Mouse (Mus musculus) C2C12 (cell line): ENCODE data around the gene Erg. TPM values are rescaled to one million over a fixed set of nuclear protein-coding genes. Genes with fewer than 3 reads are reported as not detected.

Source experiments
- H3K27me3 ChIP-seq: one replicate; pipeline ENCODE4 v1.6.1; 2011; ENCODE audit not compliant: control insufficient read depth, insufficient read depth, insufficient read length
- H3K36me3 ChIP-seq: one replicate; pipeline ENCODE4 v1.6.1; 2011; ENCODE audit not compliant: control insufficient read depth, insufficient read depth
- H3K4me3 ChIP-seq: one replicate; pipeline ENCODE4 v1.5.1; 2011; ENCODE audit warnings: mild to moderate bottlenecking, control low read depth; ENCODE audit not compliant: poor library complexity, insufficient read depth, severe bottlenecking
- H3K79me2 ChIP-seq: one replicate; pipeline ENCODE4 v1.6.1; 2011; ENCODE audit not compliant: control insufficient read depth, insufficient read depth
- H3K79me3 ChIP-seq: one replicate; pipeline ENCODE4 v1.6.1; 2011; ENCODE audit warnings: low read depth, control low read depth
- H3ac ChIP-seq: one replicate; pipeline ENCODE3; 2011; ENCODE audit warnings: low read depth; ENCODE audit not compliant: control insufficient read depth, insufficient read length
- CEBPB ChIP-seq: IDR thresholded peaks from one replicate; pipeline ENCODE4 v1.6.1; 2011; ENCODE audit warnings: low read depth, mild to moderate bottlenecking, control low read depth, moderate library complexity
- CTCF ChIP-seq: IDR thresholded peaks from one replicate; pipeline ENCODE4 v1.5.1; 2011; ENCODE audit not compliant: control insufficient read depth, insufficient read depth, insufficient read length
- FOSL1 ChIP-seq: IDR thresholded peaks from one replicate; pipeline ENCODE4 v1.8.0; 2011; ENCODE audit warnings: mild to moderate bottlenecking, low read length; ENCODE audit not compliant: poor library complexity, insufficient read depth, severe bottlenecking
- MAX ChIP-seq: IDR thresholded peaks from one replicate; pipeline ENCODE4 v1.6.1; 2011; ENCODE audit warnings: mild to moderate bottlenecking, control low read depth
- MYOD1 ChIP-seq: IDR thresholded peaks from one replicate; pipeline ENCODE4 v1.6.1; 2011; ENCODE audit warnings: low read depth; ENCODE audit not compliant: control insufficient read depth, insufficient read length
- MYOG ChIP-seq: IDR thresholded peaks from one replicate; pipeline ENCODE4 v1.6.1; 2011; ENCODE audit not compliant: control insufficient read depth, insufficient read length; ENCODE audit errors: extremely low read depth
- USF1 ChIP-seq: IDR thresholded peaks from one replicate; pipeline ENCODE4 v1.6.1; 2011; ENCODE audit warnings: low read depth, mild to moderate bottlenecking, control low read depth, moderate library complexity
- polyA plus RNA-seq: library from polyadenylated mRNA; unstranded; fragments of >200 nt; fragmentation: generic; extraction: Trizol; gene quantifications from one replicate; pipeline ENCODE4 v1.2.1, GENCODE M21; 2012; ENCODE audit warnings: missing spikeins

Gene Erg
- polyA plus RNA-seq, 1 experiment: 0.05 TPM

GRCm38 (mm10) chr16:95440334-95440733, 146.1 kb downstream of the Erg start:
- no peaks in the 10 kb centered on the region for H3K79me3 ChIP-seq
- H3K36me3 ChIP-seq: no peaks in the 10 kb centered on the region
- H3K79me2 ChIP-seq: no peaks in the 10 kb centered on the region
- no peaks in the 10 kb centered on the region for H3K27me3 ChIP-seq
- H3K4me3 ChIP-seq: no peak overlapping the region
- no peak overlapping the region for H3ac ChIP-seq
- TF ChIP-seq MYOD1 (no peak), MYOG (no peak), CTCF (no peak), FOSL1 (no peak), USF1 (no peak), CEBPB (no peak)

- Histone ChIP-seq H3K36me3 (no peaks in the 10 kb centered on the region), H3K79me3 (no peaks in the 10 kb centered on the region), H3K4me3 (no peak overlapping the region), H3K27me3 (no peaks in the 10 kb centered on the region), H3ac (no peak overlapping the region), H3K79me2 (no peaks in the 10 kb centered on the region)
- TF ChIP-seq CEBPB: no peak
- TF ChIP-seq CTCF: no peak
- no peak for TF ChIP-seq FOSL1
- no peak for TF ChIP-seq MYOD1
- no peak for TF ChIP-seq USF1
- no peak for TF ChIP-seq MYOG
Observed at GRCm38 (mm10) chr16:95439794-95440193, 146.6 kb downstream of the Erg start.

- TF ChIP-seq USF1: no peak
- TF ChIP-seq MYOD1: no peak
- no peak for TF ChIP-seq CTCF
- no peak for TF ChIP-seq MYOG
- no peak for TF ChIP-seq CEBPB
- H3K4me3 ChIP-seq: no peak overlapping the region
- H3K79me3 ChIP-seq: no peaks in the 10 kb centered on the region
- no peaks in the 10 kb centered on the region for H3K27me3 ChIP-seq
- no peak overlapping the region for H3ac ChIP-seq
- no peaks in the 10 kb centered on the region for H3K79me2 ChIP-seq
- no peaks in the 10 kb centered on the region for H3K36me3 ChIP-seq
Observed at GRCm38 (mm10) chr16:95438848-95439540, 147.4 kb downstream of the Erg start.

GRCm38 (mm10) chr16:95436611-95437010, 149.8 kb downstream of the Erg start:
- Histone ChIP-seq H3K36me3 (no peaks in the 10 kb centered on the region), H3ac (no peak overlapping the region), H3K27me3 (no peaks in the 10 kb centered on the region), H3K79me2 (no peaks in the 10 kb centered on the region), H3K4me3 (no peak overlapping the region), H3K79me3 (no peaks in the 10 kb centered on the region)
- TF ChIP-seq CTCF: no peak
- no peak for TF ChIP-seq MYOD1
- no peak for TF ChIP-seq CEBPB
- no peak for TF ChIP-seq MAX
- no peak for TF ChIP-seq USF1
- TF ChIP-seq FOSL1: no peak
- TF ChIP-seq MYOG: no peak

GRCm38 (mm10) chr16:95436051-95436450, 150.3 kb downstream of the Erg start:
- no peak overlapping the region for H3ac ChIP-seq
- no peaks in the 10 kb centered on the region for H3K27me3 ChIP-seq
- no peak overlapping the region for H3K4me3 ChIP-seq
- no peak for TF ChIP-seq CTCF
- TF ChIP-seq USF1: no peak
- no peak for TF ChIP-seq MYOG
- TF ChIP-seq CEBPB: no peak
- TF ChIP-seq MYOD1: no peak
- TF ChIP-seq FOSL1: no peak
- TF ChIP-seq MAX: no peak
- H3K79me3 ChIP-seq: no peaks in the 10 kb centered on the region
- H3K79me2 ChIP-seq: no peaks in the 10 kb centered on the region
- H3K36me3 ChIP-seq: no peaks in the 10 kb centered on the region

GRCm38 (mm10) chr16:95434434-95434833, 152.0 kb downstream of the Erg start:
- TF ChIP-seq MYOD1 (no peak), MAX (no peak), USF1 (no peak), FOSL1 (no peak), CEBPB (no peak), MYOG (no peak), CTCF (no peak)
- Histone ChIP-seq H3K79me2 (no peaks in the 10 kb centered on the region), H3K36me3 (no peaks in the 10 kb centered on the region), H3ac (no peak overlapping the region), H3K27me3 (no peaks in the 10 kb centered on the region), H3K79me3 (no peaks in the 10 kb centered on the region), H3K4me3 (no peak overlapping the region)
